Mouse (Mus musculus): ENCODE results near the gene Klri2. TPM values are rescaled to one million over a fixed set of nuclear protein-coding genes. Genes with fewer than 3 reads are reported as not detected.

The Klri2 gene
- polyA plus RNA-seq (2017; shearing (Covaris generic)) = not detected

DNA sequence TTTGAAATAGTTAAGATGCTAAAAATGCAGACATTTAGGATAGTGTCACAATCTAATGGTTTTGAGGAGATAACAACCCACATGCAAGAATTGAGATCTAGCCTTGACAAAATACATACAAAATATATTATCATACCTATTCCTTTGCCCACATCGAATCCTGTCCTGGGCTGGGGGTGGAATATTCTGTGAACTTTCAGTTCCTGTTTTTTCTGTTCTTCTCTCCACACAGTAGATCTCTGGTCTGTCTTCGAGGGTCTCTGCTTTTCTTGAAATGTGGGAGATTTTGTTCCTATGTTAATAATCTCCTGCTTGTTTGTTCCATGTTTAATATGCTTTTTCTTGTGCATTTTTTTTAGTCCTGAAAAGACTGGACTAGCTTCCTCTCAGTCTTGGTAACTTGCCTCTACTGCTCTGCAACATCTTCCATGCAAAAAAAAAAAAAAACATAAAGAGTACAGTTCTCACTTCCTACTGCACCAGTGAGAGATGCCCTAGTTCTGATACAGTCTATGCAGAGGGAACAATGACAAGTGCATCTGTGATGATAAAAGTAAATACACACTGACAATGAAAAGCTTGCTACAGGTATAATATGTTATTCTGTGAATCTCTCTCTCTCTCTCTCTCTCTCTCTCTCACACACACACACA, at the start of gene Klri2:
Gene Klri2, minus strand, starts transcription at position 416 of the 653 bp plus-strand sequence.

DNA sequence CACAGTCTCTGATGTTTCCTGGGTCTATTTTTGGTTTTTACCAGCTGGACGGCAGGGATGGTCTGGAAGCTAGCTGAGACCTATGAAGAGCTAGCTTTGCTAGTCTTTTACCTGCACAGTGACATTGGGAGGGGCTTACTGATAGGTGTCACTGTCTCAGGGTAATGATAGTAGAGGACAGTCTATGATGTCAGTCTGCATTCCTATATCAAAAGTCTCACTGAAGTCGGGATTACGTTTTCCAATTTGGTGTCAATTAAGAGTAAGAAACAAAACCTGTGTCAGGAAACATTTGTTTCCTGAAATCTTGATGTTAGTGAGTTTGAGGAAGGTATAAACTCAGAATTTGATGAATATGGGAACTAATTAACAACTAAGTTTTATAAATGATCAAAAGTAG, 43.9 kb upstream of the Klri2 start, which contains the start of gene Gm156:
Gene Gm156, minus strand, starts transcription at position 101 of the 400 bp plus-strand sequence.

DNA sequence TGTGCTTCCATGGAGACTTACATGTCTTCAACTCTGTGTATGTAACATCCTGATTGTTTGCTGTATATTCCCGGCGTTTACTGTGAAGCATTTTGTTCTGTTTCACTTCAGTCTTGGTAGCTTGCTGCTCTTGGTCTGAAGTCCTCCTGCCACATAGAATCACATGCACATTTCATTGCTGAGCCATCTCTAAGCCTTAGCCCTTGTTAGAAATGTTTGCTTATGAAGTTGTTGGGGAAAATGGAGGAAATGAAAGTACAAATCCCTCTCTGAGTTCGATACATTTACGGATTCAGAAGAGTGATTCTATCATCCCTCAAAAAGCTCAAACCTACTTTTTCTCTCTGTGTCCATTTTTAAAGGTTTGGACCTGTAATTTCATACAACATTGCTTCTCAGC, 23.3 kb downstream of the Klri2 start, which contains the start of gene Klri1:
Gene Klri1, minus strand, starts transcription at position 101 of the 400 bp plus-strand sequence.

Other genes with a start within 250 kb of the Klri2 start
- not detected for gene Olr1, start 233.3 kb downstream of the Klri2 start, polyA plus RNA-seq (2017; shearing (Covaris generic))
- gene Tmem52b, start 227.9 kb downstream of the Klri2 start, polyA plus RNA-seq (2017; shearing (Covaris generic)) = not detected
- 5.0 TPM for gene Gabarapl1, start 207.3 kb downstream of the Klri2 start, polyA plus RNA-seq (2017; shearing (Covaris generic))
- not detected for gene Klre1, start 162.6 kb downstream of the Klri2 start, polyA plus RNA-seq (2017; shearing (Covaris generic))
- 19.2 TPM for gene Klrd1, start 148.7 kb downstream of the Klri2 start, polyA plus RNA-seq (2017; shearing (Covaris generic))
- gene Klrk1, start 116.6 kb downstream of the Klri2 start, polyA plus RNA-seq (2017; shearing (Covaris generic)) = 0.29 TPM
- gene Klrc3, start 97.1 kb downstream of the Klri2 start, polyA plus RNA-seq (2017; shearing (Covaris generic)) = not detected
- gene Klrc2, start 79.8 kb downstream of the Klri2 start, polyA plus RNA-seq (2017; shearing (Covaris generic)) = not detected
- 0.17 TPM for gene Klrc1, start 61.5 kb downstream of the Klri2 start, polyA plus RNA-seq (2017; shearing (Covaris generic))
- not detected for gene Klri1, start 23.4 kb downstream of the Klri2 start, polyA plus RNA-seq (2017; shearing (Covaris generic))
- not detected for gene Gm156, start 43.8 kb upstream of the Klri2 start, polyA plus RNA-seq (2017; shearing (Covaris generic))
- not detected for gene Gm17631, start 122.2 kb upstream of the Klri2 start, polyA plus RNA-seq (2017; shearing (Covaris generic))
- not detected for gene Klra17, start 136.2 kb upstream of the Klri2 start, polyA plus RNA-seq (2017; shearing (Covaris generic))
- not detected for gene Klra5, start 177.2 kb upstream of the Klri2 start, polyA plus RNA-seq (2017; shearing (Covaris generic))